Mouse (Mus musculus) MEL (cell line): ENCODE measurements around the gene Gpr3. TPM values are rescaled to one million over a fixed set of nuclear protein-coding genes. Genes with fewer than 3 reads are reported as not detected.

Experiments
- DNase-seq: peaks from one replicate; pipeline ENCODE4 v3.0.0; 2011; ENCODE audit warnings: low read depth, low spot score
- H3K27ac ChIP-seq: 2 replicates; pipeline ENCODE4 v1.5.1; 2012; ENCODE audit warnings: low read depth, mild to moderate bottlenecking, control low read depth, low read length, moderate library complexity; ENCODE audit not compliant: control insufficient read depth
- H3K27me3 ChIP-seq, 2 experiments: fragments of 150-350 bp in 1 of 2; sonication (generic) in 1 of 2; 2 replicates each; pipeline ENCODE4 v1.6.1; 2012; ENCODE audit warnings: low read length in 2 of 2, mild to moderate bottlenecking in 2 of 2, improper control_type of control experiment in 1 of 2, moderate library complexity in 1 of 2; ENCODE audit not compliant: insufficient read depth in 2 of 2, control insufficient read depth in 1 of 2
- H3K36me3 ChIP-seq, 2 experiments: 2 replicates each; pipeline ENCODE4 v1.6.1; 2012 to 2014; ENCODE audit warnings: low read length in 2 of 2, improper control_type of control experiment in 1 of 2, inconsistent platforms in 1 of 2, mild to moderate bottlenecking in 1 of 2; ENCODE audit not compliant: insufficient read depth in 2 of 2, control insufficient read depth in 1 of 2
- H3K4me1 ChIP-seq, 2 experiments: fragments of 150-350 bp in 1 of 2; sonication (generic) in 1 of 2; 2 replicates each; pipeline ENCODE4 v1.6.1; 2012; ENCODE audit warnings: low read length in 2 of 2, improper control_type of control experiment in 1 of 2, mild to moderate bottlenecking in 1 of 2; ENCODE audit not compliant: insufficient read depth in 2 of 2, control insufficient read depth in 1 of 2
- H3K4me3 ChIP-seq, 2 experiments: fragments of 150-350 bp in 1 of 2; sonication (generic) in 1 of 2; 2 replicates each; pipeline ENCODE4 v1.5.1; 2012; ENCODE audit warnings: low read depth in 2 of 2, low read length in 2 of 2, mild to moderate bottlenecking in 2 of 2, moderate library complexity in 2 of 2, control low read depth in 1 of 2, improper control_type of control experiment in 1 of 2; ENCODE audit not compliant: control insufficient read depth in 1 of 2, insufficient read depth in 1 of 2
- H3K79me2 ChIP-seq: 2 replicates; pipeline ENCODE4 v1.6.1; 2012; ENCODE audit warnings: mild to moderate bottlenecking, low read length, moderate library complexity; ENCODE audit not compliant: control insufficient read depth, poor library complexity, insufficient read depth
- H3K9ac ChIP-seq: 2 replicates; pipeline ENCODE4 v1.6.1; 2012; ENCODE audit warnings: low read depth, mild to moderate bottlenecking, control low read depth, low read length, moderate library complexity; ENCODE audit not compliant: control insufficient read depth, poor library complexity, severe bottlenecking
- H3K9me3 ChIP-seq: fragments of 150-350 bp; sonication (generic); replicated peaks from 2 replicates; pipeline ENCODE4 v1.6.1; 2012; ENCODE audit warnings: mild to moderate bottlenecking, low read length, improper control_type of control experiment, moderate library complexity; ENCODE audit not compliant: insufficient read depth
- BHLHE40 ChIP-seq: IDR thresholded peaks from 2 replicates; pipeline ENCODE4 v1.6.1; 2012; ENCODE audit warnings: low read depth, mild to moderate bottlenecking, inconsistent platforms, low read length, improper control_type of control experiment, borderline replicate concordance
- CHD2 ChIP-seq: IDR thresholded peaks from 2 replicates; pipeline ENCODE4 v1.6.1; 2011; ENCODE audit warnings: low read length, improper control_type of control experiment
- CTCF ChIP-seq, 3 experiments: IDR thresholded peaks in 2 of 3; conservative IDR thresholded peaks in 1 of 3; 2 replicates each; pipeline ENCODE4 v1.5.1; 2011 to 2012; ENCODE audit warnings: low read length in 3 of 3, low read depth in 2 of 3, mild to moderate bottlenecking in 2 of 3, improper control_type of control experiment in 1 of 3, inconsistent platforms in 1 of 3, mixed read lengths in 1 of 3, moderate library complexity in 1 of 3; ENCODE audit not compliant: control insufficient read depth in 1 of 3, insufficient read depth in 1 of 3, poor library complexity in 1 of 3, severe bottlenecking in 1 of 3
- E2F4 ChIP-seq: IDR thresholded peaks from 2 replicates; pipeline ENCODE4 v1.6.1; 2011; ENCODE audit warnings: low read depth, low read length, improper control_type of control experiment, borderline replicate concordance
- ELF1 ChIP-seq: IDR thresholded peaks from 2 replicates; pipeline ENCODE4 v1.6.1; 2014; ENCODE audit warnings: low read depth, mild to moderate bottlenecking, inconsistent platforms, low read length, improper control_type of control experiment, moderate library complexity
- EP300 ChIP-seq, 2 experiments: IDR thresholded peaks; 2 replicates each; pipeline ENCODE4 v1.6.1; 2011; ENCODE audit warnings: improper control_type of control experiment in 2 of 2, low read length in 2 of 2, low read depth in 1 of 2, mild to moderate bottlenecking in 1 of 2
- ETS1 ChIP-seq: IDR thresholded peaks from 2 replicates; pipeline ENCODE4 v1.6.1; 2012; ENCODE audit warnings: low read depth, mild to moderate bottlenecking, inconsistent platforms, low read length, improper control_type of control experiment, moderate library complexity
- GATA1 ChIP-seq: IDR thresholded peaks from 2 replicates; pipeline ENCODE4 v1.6.1; 2011; ENCODE audit warnings: low read depth, low read length, improper control_type of control experiment
- HCFC1 ChIP-seq: IDR thresholded peaks from 2 replicates; pipeline ENCODE4 v1.6.1; 2012; ENCODE audit warnings: low read depth, mild to moderate bottlenecking, inconsistent platforms, low read length, improper control_type of control experiment, moderate library complexity
- JUND ChIP-seq: IDR thresholded peaks from 2 replicates; pipeline ENCODE4 v1.6.1; 2011; ENCODE audit warnings: low read depth, mild to moderate bottlenecking, improper control_type of control experiment, low read length
- MAFK ChIP-seq: IDR thresholded peaks from 2 replicates; pipeline ENCODE4 v1.6.1; 2011; ENCODE audit warnings: low read depth, mild to moderate bottlenecking, low read length, improper control_type of control experiment, borderline replicate concordance
- MAX ChIP-seq: IDR thresholded peaks from 2 replicates; pipeline ENCODE4 v1.6.1; 2011; ENCODE audit warnings: low read length, improper control_type of control experiment
- MAZ ChIP-seq: IDR thresholded peaks from 2 replicates; pipeline ENCODE4 v1.6.1; 2012; ENCODE audit warnings: low read depth, mild to moderate bottlenecking, inconsistent platforms, low read length, improper control_type of control experiment
- MEF2A ChIP-seq: IDR thresholded peaks from 2 replicates; pipeline ENCODE4 v1.6.1; 2014; ENCODE audit warnings: low read depth, mild to moderate bottlenecking, inconsistent platforms, low read length, improper control_type of control experiment; ENCODE audit not compliant: poor library complexity, insufficient replicate concordance, severe bottlenecking; ENCODE audit errors: extremely low read depth
- MXI1 ChIP-seq: IDR thresholded peaks from 2 replicates; pipeline ENCODE4 v1.6.1; 2011; ENCODE audit warnings: mild to moderate bottlenecking, low read depth, low read length, improper control_type of control experiment
- MYC ChIP-seq: IDR thresholded peaks from 2 replicates; pipeline ENCODE4 v1.6.1; 2011; ENCODE audit warnings: low read depth, mild to moderate bottlenecking, low read length, improper control_type of control experiment, moderate library complexity
- POLR2AphosphoS2 ChIP-seq: IDR thresholded peaks from 2 replicates; pipeline ENCODE4 v1.6.1; 2011; ENCODE audit warnings: low read length, improper control_type of control experiment
- POLR2AphosphoS5 ChIP-seq: IDR thresholded peaks from 2 replicates; pipeline ENCODE4 v1.6.1; 2012; ENCODE audit warnings: low read depth, borderline replicate concordance, mild to moderate bottlenecking, inconsistent platforms, low read length, moderate library complexity, mixed read lengths
- SIN3A ChIP-seq: IDR thresholded peaks from 2 replicates; pipeline ENCODE4 v1.6.1; 2012; ENCODE audit warnings: low read length, improper control_type of control experiment, inconsistent platforms
- SMC3 ChIP-seq: IDR thresholded peaks from 2 replicates; pipeline ENCODE4 v1.6.1; 2011; ENCODE audit warnings: low read depth, low read length, improper control_type of control experiment
- TAL1 ChIP-seq: IDR thresholded peaks from 2 replicates; pipeline ENCODE4 v1.6.1; 2012; ENCODE audit warnings: mild to moderate bottlenecking, inconsistent platforms, low read length, moderate library complexity, mixed read lengths
- TBP ChIP-seq: IDR thresholded peaks from 2 replicates; pipeline ENCODE4 v1.8.0; 2011; ENCODE audit warnings: low read depth, low read length, improper control_type of control experiment
- TCF12 ChIP-seq: IDR thresholded peaks from 2 replicates; pipeline ENCODE4 v1.6.1; 2014; ENCODE audit warnings: low read depth, mild to moderate bottlenecking, inconsistent platforms, low read length, improper control_type of control experiment, moderate library complexity
- USF2 ChIP-seq, 2 experiments: IDR thresholded peaks; 2 replicates each; pipeline ENCODE4 v1.6.1; 2011 to 2012; ENCODE audit warnings: improper control_type of control experiment in 2 of 2, low read length in 2 of 2, borderline replicate concordance in 1 of 2, inconsistent platforms in 1 of 2, low read depth in 1 of 2, mild to moderate bottlenecking in 1 of 2; ENCODE audit not compliant: insufficient read depth in 1 of 2
- ZKSCAN1 ChIP-seq: IDR thresholded peaks from 2 replicates; pipeline ENCODE4 v1.6.1; 2012; ENCODE audit warnings: low read depth, mild to moderate bottlenecking, inconsistent platforms, low read length, improper control_type of control experiment, moderate library complexity
- ZMIZ1 ChIP-seq: IDR thresholded peaks from 2 replicates; pipeline ENCODE4 v1.6.1; 2012; ENCODE audit warnings: low read depth, mild to moderate bottlenecking, inconsistent platforms, low read length, improper control_type of control experiment, moderate library complexity
- ZNF384 ChIP-seq: IDR thresholded peaks from 2 replicates; pipeline ENCODE4 v1.6.1; 2012; ENCODE audit warnings: low read depth, mild to moderate bottlenecking, inconsistent platforms, low read length, improper control_type of control experiment
- polyA plus RNA-seq, 2 experiments: library from polyadenylated mRNA; stranded (reverse) in 1 of 2; unstranded in 1 of 2; fragments of >175 nt in 1 of 2; fragments of >200 nt in 1 of 2; gene quantifications; 2 replicates each; pipeline versions ENCODE4 v1.2.1 to v1.2.4; 2012; ENCODE audit warnings: low replicate concordance in 2 of 2, low read depth in 1 of 2; ENCODE audit not compliant: insufficient read length in 2 of 2, insufficient read depth in 1 of 2, missing spikeins in 1 of 2
- total RNA-seq: library from RNA; depleted of rRNA; stranded (reverse); fragments of 300-350 nt; gene quantifications from 2 replicates; pipeline ENCODE4 v1.2.3, GENCODE M21; 2012

Gene Gpr3
- total and polyA plus RNA-seq, 3 experiments: 0.08 to 0.35 TPM; not detected in 1

GRCm38 (mm10) chr4:133210788-133211390 is 1.4 kb downstream of the Gpr3 start:
- Histone ChIP-seq H3K36me3 (no peaks in the 10 kb centered on the region), H3K79me2 (no peaks in the 10 kb centered on the region), H3K9ac (no peak overlapping the region), H3K4me3 (no peak overlapping the region), H3K27ac (no peak overlapping the region), H3K9me3 (no peaks in the 10 kb centered on the region), H3K27me3 (no peaks in the 10 kb centered on the region), H3K4me1 (peaks cover 2 to 11% of the 10 kb centered on the region in 2 experiments; a peak in 2 of 4 replicates)
- TF ChIP-seq MXI1: no peak
- no peak for TF ChIP-seq ETS1
- no peak for TF ChIP-seq GATA1
- TF ChIP-seq POLR2AphosphoS5: no peak
- TF ChIP-seq ELF1: no peak
- TF ChIP-seq TAL1: no peak
- no peak for TF ChIP-seq TBP
- TF ChIP-seq ZMIZ1: no peak
- no peak for TF ChIP-seq TCF12
- TF ChIP-seq HCFC1: no peak
- TF ChIP-seq MYC: no peak
- TF ChIP-seq MAFK: no peak
- no peak for DNase-seq

- Histone ChIP-seq H3K36me3 (no peaks in the 10 kb centered on the region), H3K27me3 (no peaks in the 10 kb centered on the region), H3K79me2 (no peaks in the 10 kb centered on the region), H3K9me3 (no peaks in the 10 kb centered on the region), H3K27ac (no peak overlapping the region), H3K9ac (no peak overlapping the region), H3K4me3 (no peak overlapping the region), H3K4me1 (peaks cover 2 to 11% of the 10 kb centered on the region in 2 experiments; a peak in 2 of 4 replicates)
- TF ChIP-seq USF2 (IDR thresholded peaks at IDR 0.05; ENCODE audit: borderline replicate concordance in 1 of 2, insufficient read depth in 1 of 2, low read depth in 1 of 2, low read length in 2 of 2): no peak
- TF ChIP-seq BHLHE40: no peak
- no peak for TF ChIP-seq JUND
- no peak for TF ChIP-seq ZKSCAN1
- TF ChIP-seq CHD2: no peak
- no peak for TF ChIP-seq MYC
- no peak for TF ChIP-seq EP300 (IDR thresholded peaks at IDR 0.05; ENCODE audit: low read depth in 1 of 2, low read length in 2 of 2)
- TF ChIP-seq SIN3A: no peak
- TF ChIP-seq MAX: no peak
- TF ChIP-seq E2F4: no peak
- TF ChIP-seq POLR2AphosphoS2: no peak
- TF ChIP-seq SMC3: no peak
- no peak for TF ChIP-seq CTCF (IDR thresholded peaks at IDR 0.05 in 2 of 3, conservative IDR thresholded peaks at IDR 0.05 in 1 of 3; ENCODE audit: control insufficient read depth in 1 of 3, insufficient read depth in 1 of 3, low read depth in 2 of 3, low read length in 3 of 3, poor library complexity in 1 of 3, severe bottlenecking in 1 of 3)
- TF ChIP-seq MEF2A: no peak
- no peak for TF ChIP-seq ETS1
- TF ChIP-seq TCF12: no peak
- no peak for TF ChIP-seq ZNF384
- TF ChIP-seq MAZ: no peak
- no peak for DNase-seq
These were observed 2.1 kb downstream of the Gpr3 start for GRCm38 (mm10) chr4:133210023-133210787.
